Mouse (Mus musculus) liver, adult 2 months (tissue): ENCODE results near the gene Mcm2. TPM values are rescaled to one million over a fixed set of nuclear protein-coding genes. Genes with fewer than 3 reads are reported as not detected.

Source experiments
- DNase-seq: peaks from one replicate; pipeline ENCODE4 v3.0.0-alpha.2; 2011; ENCODE audit warnings: low read depth, low spot score; ENCODE audit errors: extremely low read depth
- H3K27ac ChIP-seq: fragments of 200-500 bp; replicated peaks from 2 replicates; pipeline ENCODE4 v1.5.1; 2012; ENCODE audit warnings: low read depth, mild to moderate bottlenecking, control low read depth, inconsistent platforms, low read length; ENCODE audit not compliant: insufficient read depth
- H3K27me3 ChIP-seq: fragments of 200-500 bp; 2 replicates; pipeline ENCODE4 v1.6.1; 2012; ENCODE audit warnings: mild to moderate bottlenecking, moderate library complexity, low read length, inconsistent platforms; ENCODE audit not compliant: control insufficient read depth, insufficient read depth
- H3K36me3 ChIP-seq: fragments of 200-500 bp; 2 replicates; pipeline ENCODE4 v1.6.1; 2012; ENCODE audit warnings: low read length, inconsistent platforms; ENCODE audit not compliant: control insufficient read depth, insufficient read depth
- H3K4me1 ChIP-seq: fragments of 200-500 bp; 2 replicates; pipeline ENCODE4 v1.6.1; 2011; ENCODE audit warnings: low read length; ENCODE audit not compliant: control insufficient read depth, insufficient read depth
- H3K4me3 ChIP-seq: fragments of 200-500 bp; 2 replicates; pipeline ENCODE4 v1.5.1; 2011; ENCODE audit warnings: low read depth, mild to moderate bottlenecking, control low read depth, low read length, moderate library complexity; ENCODE audit not compliant: insufficient read depth
- H3K79me2 ChIP-seq: fragments of 200-500 bp; 2 replicates; pipeline ENCODE4 v1.6.1; 2012; ENCODE audit warnings: inconsistent platforms, mild to moderate bottlenecking, low read length, moderate library complexity; ENCODE audit not compliant: control insufficient read depth, insufficient read depth
- H3K9ac ChIP-seq: fragments of 200-500 bp; 2 replicates; pipeline ENCODE4 v1.6.1; 2012; ENCODE audit warnings: low read depth, mild to moderate bottlenecking, control low read depth, inconsistent platforms, low read length
- CTCF ChIP-seq: fragments of 200-500 bp; IDR thresholded peaks from 2 replicates; pipeline ENCODE4 v1.5.1; 2011; ENCODE audit warnings: low read depth, low read length, control low read depth
- POLR2A ChIP-seq: fragments of 200-500 bp; IDR thresholded peaks from 2 replicates; pipeline ENCODE4 v1.6.1; 2011; ENCODE audit warnings: low read length, control low read depth; ENCODE audit not compliant: insufficient read depth; ENCODE audit errors: extremely low read depth
- WGBS: fragments of 180-500 bp; shearing (Covaris S2); methylation state at CpG from one replicate; pipeline ENCODE4 v1.1.7; 2018; 5-methylcytosine and 5-hydroxymethylcytosine counted together
- polyA plus RNA-seq: library from polyadenylated mRNA; depleted of rRNA; stranded (reverse); fragments of >200 nt; gene quantifications from 2 replicates; pipeline ENCODE4 v1.2.3, GENCODE M21; 2012
- total RNA-seq: library from RNA; depleted of rRNA; stranded (reverse); fragments of >200 nt; gene quantifications from 2 replicates; pipeline ENCODE4 v1.2.3, GENCODE M21; 2014

Mcm2 gene
- total and polyA plus RNA-seq, 2 experiments, result 2.4 to 3.3 TPM

DNA sequence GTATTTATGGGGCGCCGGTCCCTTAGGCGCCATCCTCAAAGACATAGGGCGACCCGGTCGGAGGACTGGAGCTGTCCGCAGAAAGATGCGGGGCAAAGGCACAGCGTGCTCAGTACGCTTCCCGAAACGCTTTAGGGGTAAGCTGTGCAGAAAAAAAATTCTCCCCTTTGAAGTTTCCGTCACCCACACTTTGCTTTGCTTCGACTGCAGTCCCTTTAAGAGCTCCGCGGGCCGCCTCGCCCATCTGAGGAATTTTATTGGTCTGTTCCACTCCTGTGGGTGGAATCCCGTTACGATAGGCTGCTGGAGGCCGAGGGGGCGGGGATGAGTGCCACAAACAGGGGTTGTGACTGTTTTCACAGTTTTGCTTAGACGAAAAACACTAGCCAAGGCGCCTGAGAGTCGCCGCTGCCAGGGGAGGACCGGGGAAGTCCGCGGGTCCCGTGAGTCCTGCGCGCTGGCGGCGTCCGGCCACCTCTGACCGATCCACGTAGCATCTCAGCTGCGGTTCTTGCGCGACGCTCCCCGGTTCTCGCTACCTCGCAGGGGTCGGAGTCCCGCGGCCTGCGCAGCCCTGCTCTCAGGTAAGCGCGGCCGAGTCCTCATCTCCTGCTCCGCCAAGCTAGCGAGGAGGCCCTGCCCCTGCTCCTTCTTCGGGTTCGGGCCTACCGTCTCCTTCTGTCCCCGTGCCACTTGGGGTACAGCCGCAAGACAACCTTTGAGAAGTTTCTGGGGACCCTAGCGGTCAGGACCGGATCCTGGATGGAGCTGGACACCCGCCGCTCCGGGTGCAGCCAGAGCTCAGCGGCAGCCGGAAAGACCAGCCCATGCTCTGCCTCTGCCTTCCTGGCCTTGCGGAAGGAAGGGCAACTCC is 3.6 kb upstream of the Mcm2 start, which contains the start of gene Tpra1:
TSS of gene Tpra1 (plus strand) at position 305 of the 874 bp plus-strand sequence.
- Histone ChIP-seq H3K36me3 (no peaks in the 10 kb centered on the region), H3K27ac (peak within 1 kb of the TSS; percentile 78), H3K4me3 (peak within 1 kb of the TSS; percentile 79), H3K27me3 (no peaks in the 10 kb centered on the region), H3K9ac (peak within 1 kb of the TSS; percentile 85), H3K4me1 (peaks cover 34% of the 10 kb centered on the region), H3K79me2 (peaks cover 9% of the 10 kb centered on the region; the same call in 1 of the 2 replicates)
- WGBS, result under 1% methylated on average over 66 of the region's 66 CpGs
- DNase-seq, result peak; percentile 93
- TF ChIP-seq CTCF, result 0 out of 2 replicates have a peak, but pooled peaks have one; percentile 19
- TF ChIP-seq POLR2A, result peak; percentile 49

DNA sequence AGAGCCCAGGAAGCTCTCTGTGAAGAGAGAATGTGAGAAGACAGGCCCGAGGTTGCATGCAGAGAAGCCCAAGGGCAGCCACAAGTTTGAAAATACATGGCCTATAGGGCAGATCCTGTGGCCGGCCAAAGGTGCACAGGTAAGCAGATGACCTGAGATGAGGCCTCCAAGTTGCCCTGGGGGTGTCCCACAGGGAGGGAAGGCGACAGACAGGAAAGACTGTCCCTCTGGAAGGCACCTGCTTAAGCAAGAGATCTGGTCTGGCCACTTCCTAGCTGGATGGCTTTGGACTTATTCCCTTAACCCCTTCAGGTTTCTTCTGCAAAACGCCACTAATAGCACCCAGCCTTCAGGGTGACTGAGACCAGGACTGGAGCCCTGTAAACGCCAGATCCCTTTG is 2.9 kb upstream of the Mcm2 start:
- no peak for TF ChIP-seq CTCF
- no peak for TF ChIP-seq POLR2A
- DNase-seq, result peak; percentile 78
- peaks cover 32% of the 10 kb centered on the region for H3K4me1 ChIP-seq

DNA sequence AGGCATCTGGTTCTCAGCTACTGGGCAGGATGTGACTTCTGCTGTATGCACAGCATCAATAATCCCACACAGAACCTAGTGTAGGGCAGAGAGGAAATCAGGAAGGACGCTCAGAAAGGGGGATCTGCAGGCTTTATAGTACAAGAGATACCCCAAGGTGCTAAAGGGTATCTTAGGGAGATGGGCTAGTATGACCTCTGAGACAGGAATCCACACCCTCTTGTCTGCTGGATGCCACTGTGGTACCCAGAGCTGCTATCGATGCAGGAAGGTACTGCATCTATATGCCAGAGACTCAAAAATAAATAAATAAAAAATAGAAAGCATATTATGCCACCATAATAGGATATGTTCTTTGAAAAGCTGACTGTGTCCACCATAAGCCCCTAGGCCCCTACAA is 1.0 kb upstream of the Mcm2 start:
- no peak for DNase-seq
- WGBS, result 96% methylated on average over 2 of the region's 2 CpGs

More for the DNA sequence above, 2.9 kb upstream of the Mcm2 start:
- Histone ChIP-seq H3K36me3 (no peaks in the 10 kb centered on the region), H3K27me3 (no peaks in the 10 kb centered on the region), H3K27ac (peak overlapping the region; percentile 72), H3K9ac (peak overlapping the region; percentile 66), H3K79me2 (peaks cover 9% of the 10 kb centered on the region; the same call in 1 of the 2 replicates), H3K4me3 (peak overlapping the region; percentile 60)
- WGBS, result 0% methylated on average over 5 of the region's 5 CpGs

DNA sequence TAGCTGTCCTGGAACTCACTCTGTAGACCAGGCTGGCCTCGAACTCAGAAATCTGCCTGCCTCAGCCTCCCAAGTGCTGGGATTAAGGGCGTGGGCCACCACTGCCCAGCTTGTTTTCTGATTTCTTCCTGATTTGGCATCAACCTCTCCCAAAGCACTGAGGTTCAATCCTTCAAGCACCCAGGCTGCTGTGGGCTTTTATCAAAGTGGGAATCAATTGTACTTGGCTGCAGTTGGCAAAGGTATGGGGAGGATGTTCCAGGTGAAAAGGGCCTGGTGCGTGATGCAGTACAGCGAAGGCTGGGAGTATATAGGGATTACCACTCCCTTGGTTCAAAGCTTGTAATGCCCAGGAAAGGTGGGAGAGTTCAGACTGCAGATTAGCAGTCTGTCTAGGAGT is 506 bp upstream of the Mcm2 start:
- Histone ChIP-seq H3K9ac (no peak overlapping the region), H3K79me2 (peaks cover 9% of the 10 kb centered on the region; the same call in 1 of the 2 replicates), H3K4me1 (peaks cover 12% of the 10 kb centered on the region), H3K27ac (no peak overlapping the region), H3K27me3 (no peaks in the 10 kb centered on the region), H3K36me3 (no peaks in the 10 kb centered on the region), H3K4me3 (no peak overlapping the region)
- no peak for DNase-seq
- TF ChIP-seq POLR2A (no peak), CTCF (no peak)
- WGBS, result 53% methylated on average over 4 of the region's 4 CpGs

More for the DNA sequence above, 1.0 kb upstream of the Mcm2 start:
- no peak overlapping the region for H3K4me3 ChIP-seq
- peaks cover 18% of the 10 kb centered on the region for H3K4me1 ChIP-seq
- no peaks in the 10 kb centered on the region for H3K27me3 ChIP-seq
- no peak overlapping the region for H3K9ac ChIP-seq
- TF ChIP-seq CTCF (no peak), POLR2A (no peak)
- H3K27ac ChIP-seq, result no peak overlapping the region
- H3K36me3 ChIP-seq, result no peaks in the 10 kb centered on the region
- peaks cover 9% of the 10 kb centered on the region; the same call in 1 of the 2 replicates for H3K79me2 ChIP-seq

DNA sequence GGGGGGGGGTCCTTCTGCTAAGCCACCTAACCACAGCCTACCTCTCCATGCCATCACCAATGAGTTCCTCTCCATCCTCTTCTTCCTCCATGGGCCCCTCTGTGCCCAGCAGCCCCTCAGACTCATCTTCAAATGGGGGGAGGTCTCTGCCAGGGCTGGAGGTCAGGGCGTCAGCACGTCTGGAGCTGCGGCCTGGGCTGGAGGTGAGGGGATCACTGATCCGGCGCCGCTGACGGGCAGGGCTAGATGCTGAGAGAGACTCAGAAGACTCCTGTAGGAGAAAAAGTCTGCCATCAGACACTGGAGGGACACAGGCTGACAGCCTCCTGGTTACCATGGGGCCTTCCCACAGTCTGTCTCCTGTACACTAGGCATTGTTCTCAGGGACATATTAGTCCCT is 1.3 kb downstream of the Mcm2 start:
- WGBS, result 92% methylated on average over 7 of the region's 7 CpGs
- H3K79me2 ChIP-seq, result no peaks in the 10 kb centered on the region
- no peak overlapping the region for H3K4me3 ChIP-seq
- H3K27ac ChIP-seq, result no peak overlapping the region
- H3K4me1 ChIP-seq, result peaks cover 3% of the 10 kb centered on the region; the same call in 1 of the 2 replicates
- no peaks in the 10 kb centered on the region for H3K36me3 ChIP-seq
- no peaks in the 10 kb centered on the region for H3K27me3 ChIP-seq
- H3K9ac ChIP-seq, result no peak overlapping the region
- no peak for DNase-seq
- TF ChIP-seq POLR2A (no peak), CTCF (no peak)
